Mouse (Mus musculus): ENCODE data around the gene Gm10277. TPM values are rescaled to one million over a fixed set of nuclear protein-coding genes. Genes with fewer than 3 reads are reported as not detected.

Gene Gm10277
- polyA plus RNA-seq, 1 experiment from 2014 or later = 0.89 TPM

GRCm38 (mm10) chr11:77806218-77806617 is 18.7 kb upstream of the Gm10277 start:
- no peaks in the 10 kb centered on the region for H3K36me3 ChIP-seq (ENCODE audit: control insufficient read depth, insufficient read depth, low read length)
- no peak for ATAC-seq
- no peaks in the 10 kb centered on the region for H3K9me3 ChIP-seq (ENCODE audit: control insufficient read depth, low read length)
- no peak overlapping the region for H3K27ac ChIP-seq (ENCODE audit: low read length)
- peaks cover 10% of the 10 kb centered on the region for H3K4me1 ChIP-seq (ENCODE audit: control insufficient read depth, insufficient read depth, low read length)
- 27% methylated on average over 2 of the region's 2 CpGs for WGBS
- H3K9ac ChIP-seq (ENCODE audit: low read depth, low read length) = no peak overlapping the region
- H3K4me3 ChIP-seq (ENCODE audit: low read length) = no peak overlapping the region
- no peak overlapping the region for H3K4me2 ChIP-seq (ENCODE audit: low read depth, low read length)
- no peaks in the 10 kb centered on the region for H3K27me3 ChIP-seq (replicated peaks; ENCODE audit: control insufficient read depth, insufficient read depth, low read length)

GRCm38 (mm10) chr11:77802341-77802865 is 14.9 kb upstream of the Gm10277 start:
- Histone ChIP-seq H3K27ac (ENCODE audit: low read length) (no peak overlapping the region), H3K4me1 (ENCODE audit: control insufficient read depth, insufficient read depth, low read length) (peaks cover 21% of the 10 kb centered on the region), H3K27me3 (replicated peaks; ENCODE audit: control insufficient read depth, insufficient read depth, low read length) (no peaks in the 10 kb centered on the region), H3K4me2 (ENCODE audit: low read depth, low read length) (no peak overlapping the region), H3K9me3 (ENCODE audit: control insufficient read depth, low read length) (no peaks in the 10 kb centered on the region), H3K36me3 (ENCODE audit: control insufficient read depth, insufficient read depth, low read length) (no peaks in the 10 kb centered on the region), H3K4me3 (ENCODE audit: low read length) (no peak overlapping the region), H3K9ac (ENCODE audit: low read depth, low read length) (no peak overlapping the region)
- no peak for ATAC-seq
- WGBS = 72% methylated on average over 9 of the region's 9 CpGs

GRCm38 (mm10) chr11:77800869-77801701 is 13.5 kb upstream of the Gm10277 start:
- H3K9me3 ChIP-seq (ENCODE audit: control insufficient read depth, low read length) = no peaks in the 10 kb centered on the region
- peak overlapping the region; percentile 39 for H3K4me2 ChIP-seq (ENCODE audit: low read depth, low read length)
- no peaks in the 10 kb centered on the region for H3K27me3 ChIP-seq (replicated peaks; ENCODE audit: control insufficient read depth, insufficient read depth, low read length)
- H3K4me3 ChIP-seq (ENCODE audit: low read length) = peak overlapping the region; percentile 9; the same call in 1 of the 2 replicates
- 18% methylated on average over 15 of the region's 15 CpGs for WGBS
- no peaks in the 10 kb centered on the region for H3K36me3 ChIP-seq (ENCODE audit: control insufficient read depth, insufficient read depth, low read length)
- peak; percentile 92 for ATAC-seq
- peak overlapping the region; percentile 59 for H3K27ac ChIP-seq (ENCODE audit: low read length)
- peaks cover 21% of the 10 kb centered on the region for H3K4me1 ChIP-seq (ENCODE audit: control insufficient read depth, insufficient read depth, low read length)
- H3K9ac ChIP-seq (ENCODE audit: low read depth, low read length) = peak overlapping the region; percentile 32; the same call in 1 of the 2 replicates

- Histone ChIP-seq H3K4me2 (ENCODE audit: low read depth, low read length) (peak overlapping the region; percentile 39), H3K9me3 (ENCODE audit: control insufficient read depth, low read length) (no peaks in the 10 kb centered on the region), H3K36me3 (ENCODE audit: control insufficient read depth, insufficient read depth, low read length) (no peaks in the 10 kb centered on the region), H3K4me3 (ENCODE audit: low read length) (no peak overlapping the region), H3K4me1 (ENCODE audit: control insufficient read depth, insufficient read depth, low read length) (peaks cover 21% of the 10 kb centered on the region), H3K9ac (ENCODE audit: low read depth, low read length) (peak overlapping the region; percentile 32; the same call in 1 of the 2 replicates), H3K27me3 (replicated peaks; ENCODE audit: control insufficient read depth, insufficient read depth, low read length) (no peaks in the 10 kb centered on the region), H3K27ac (ENCODE audit: low read length) (peak overlapping the region; percentile 59)
- ATAC-seq = no peak
- WGBS = 58% methylated on average over 9 of the region's 9 CpGs
Observed at GRCm38 (mm10) chr11:77800491-77800868, 12.9 kb upstream of the Gm10277 start.

GRCm38 (mm10) chr11:77795216-77795615 is 7.7 kb upstream of the Gm10277 start:
- no peak overlapping the region for H3K27ac ChIP-seq (ENCODE audit: low read length)
- H3K4me2 ChIP-seq (ENCODE audit: low read depth, low read length) = no peak overlapping the region
- peaks cover 28% of the 10 kb centered on the region for H3K4me1 ChIP-seq (ENCODE audit: control insufficient read depth, insufficient read depth, low read length)
- WGBS = 82% methylated on average over 5 of the region's 5 CpGs
- H3K36me3 ChIP-seq (ENCODE audit: control insufficient read depth, insufficient read depth, low read length) = no peaks in the 10 kb centered on the region
- H3K27me3 ChIP-seq (replicated peaks; ENCODE audit: control insufficient read depth, insufficient read depth, low read length) = no peaks in the 10 kb centered on the region
- ATAC-seq = no peak
- no peak overlapping the region for H3K4me3 ChIP-seq (ENCODE audit: low read length)
- no peak overlapping the region for H3K9ac ChIP-seq (ENCODE audit: low read depth, low read length)
- no peaks in the 10 kb centered on the region for H3K9me3 ChIP-seq (ENCODE audit: control insufficient read depth, low read length)

DNA sequence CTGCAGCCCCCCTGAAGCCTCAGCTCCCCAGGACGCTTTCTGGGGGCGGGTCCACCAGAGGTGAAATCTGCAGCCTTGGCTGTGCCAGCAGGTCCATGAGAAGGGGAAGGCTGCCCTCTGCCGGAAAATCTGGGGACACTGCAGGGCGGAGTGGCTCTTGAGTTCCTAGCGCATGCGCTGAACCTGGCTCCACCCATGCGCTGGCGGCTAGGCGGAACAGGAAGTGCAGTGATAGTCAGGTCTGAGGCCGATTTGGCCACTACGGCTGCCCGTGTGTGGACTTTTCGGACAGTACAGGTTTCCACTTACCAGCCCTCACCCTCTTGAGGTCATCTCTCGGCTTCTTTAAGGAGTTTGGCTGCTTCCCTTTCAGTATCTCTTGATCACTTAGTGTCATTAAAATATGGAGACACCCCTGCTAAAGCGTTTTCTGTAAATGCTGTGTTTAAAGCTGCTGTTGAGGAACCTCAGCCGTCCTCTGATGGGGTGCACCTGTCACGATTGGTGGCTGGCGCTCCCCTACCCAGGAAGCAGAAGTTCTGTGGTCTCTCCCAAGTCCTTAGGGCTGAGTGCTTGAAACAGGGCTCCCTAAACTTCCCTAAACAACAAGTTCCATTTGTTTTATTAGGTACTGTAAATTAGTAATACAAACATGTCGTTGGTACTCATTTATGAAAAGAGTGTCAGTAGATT is 5.8 kb upstream of the Gm10277 start:
- ATAC-seq = peak; percentile 85
- Histone ChIP-seq H3K4me1 (ENCODE audit: control insufficient read depth, insufficient read depth, low read length) (peaks cover 31% of the 10 kb centered on the region), H3K9ac (ENCODE audit: low read depth, low read length) (peak overlapping the region; percentile 68), H3K27ac (ENCODE audit: low read length) (peak overlapping the region; percentile 56), H3K36me3 (ENCODE audit: control insufficient read depth, insufficient read depth, low read length) (no peaks in the 10 kb centered on the region), H3K27me3 (replicated peaks; ENCODE audit: control insufficient read depth, insufficient read depth, low read length) (no peaks in the 10 kb centered on the region), H3K4me3 (ENCODE audit: low read length) (peak overlapping the region; percentile 48), H3K4me2 (ENCODE audit: low read depth, low read length) (peak overlapping the region; percentile 70), H3K9me3 (ENCODE audit: control insufficient read depth, low read length) (no peaks in the 10 kb centered on the region)
- 3% methylated on average over 19 of the region's 19 CpGs for WGBS

DNA sequence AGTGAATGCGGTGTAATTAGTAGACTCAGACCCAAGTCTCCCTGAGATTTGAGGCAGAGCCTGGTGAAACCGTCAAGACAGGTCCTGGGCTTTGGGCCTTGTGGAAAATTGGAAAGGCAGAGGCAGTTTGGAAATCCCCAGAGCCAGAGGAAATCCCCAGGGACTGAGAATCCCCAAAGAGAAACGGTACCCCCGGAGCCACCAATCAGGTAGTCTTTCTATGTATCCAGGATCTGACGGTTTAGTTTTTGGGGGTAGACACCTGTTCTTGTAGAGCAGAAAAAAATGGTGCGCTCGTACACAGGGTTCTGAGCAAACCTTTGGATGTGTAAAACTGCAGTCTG is 5.0 kb upstream of the Gm10277 start:
- no peak for ATAC-seq
- peak overlapping the region; percentile 13 for H3K27ac ChIP-seq (ENCODE audit: low read length)
- no peaks in the 10 kb centered on the region for H3K27me3 ChIP-seq (replicated peaks; ENCODE audit: control insufficient read depth, insufficient read depth, low read length)
- no peak overlapping the region for H3K9ac ChIP-seq (ENCODE audit: low read depth, low read length)
- no peak overlapping the region for H3K4me2 ChIP-seq (ENCODE audit: low read depth, low read length)
- H3K9me3 ChIP-seq (ENCODE audit: control insufficient read depth, low read length) = no peaks in the 10 kb centered on the region
- 75% methylated on average over 7 of the region's 7 CpGs for WGBS
- H3K4me1 ChIP-seq (ENCODE audit: control insufficient read depth, insufficient read depth, low read length) = peaks cover 31% of the 10 kb centered on the region
- no peak overlapping the region for H3K4me3 ChIP-seq (ENCODE audit: low read length)
- H3K36me3 ChIP-seq (ENCODE audit: control insufficient read depth, insufficient read depth, low read length) = no peaks in the 10 kb centered on the region

DNA sequence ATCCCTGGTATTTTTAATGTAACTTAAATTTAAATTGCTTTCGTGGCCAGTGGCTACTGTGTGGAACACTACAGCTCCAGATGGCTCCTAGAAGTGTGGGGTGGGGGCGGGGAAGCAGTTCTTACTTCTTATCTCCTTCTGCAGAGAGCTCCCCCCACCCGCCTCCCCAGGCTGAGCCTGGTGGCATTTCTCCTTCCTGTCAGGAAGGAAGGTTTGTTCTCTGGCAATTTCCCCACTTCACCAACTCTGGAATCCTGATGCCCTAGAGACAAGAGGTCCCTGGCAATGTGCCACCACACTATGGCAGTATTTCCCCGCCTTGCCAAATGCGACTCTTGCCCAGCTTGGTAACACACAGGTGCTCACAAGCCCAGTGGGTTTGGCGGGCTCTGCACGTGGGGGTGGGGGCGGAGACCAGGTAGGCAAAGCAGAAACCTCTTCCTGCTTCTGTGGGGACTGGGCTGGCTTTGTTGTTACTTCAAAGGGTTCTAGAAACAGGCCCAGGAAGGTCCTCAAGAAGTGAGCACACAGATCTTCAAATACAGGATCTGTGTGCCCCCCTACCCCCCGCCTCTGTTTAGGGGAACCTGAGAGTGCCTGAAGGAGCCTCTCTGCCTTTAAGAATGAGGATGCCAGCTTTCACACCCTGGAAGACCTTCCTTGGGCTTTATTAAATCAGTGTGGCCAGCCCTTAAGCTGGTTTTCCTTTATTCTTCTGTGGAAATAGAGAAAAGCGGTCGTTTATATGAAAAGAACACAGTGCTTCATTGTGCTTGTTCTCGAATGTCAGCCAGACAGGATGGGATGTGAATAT is 4.4 kb upstream of the Gm10277 start:
- 49% methylated on average over 12 of the region's 12 CpGs for WGBS
- Histone ChIP-seq H3K27me3 (replicated peaks; ENCODE audit: control insufficient read depth, insufficient read depth, low read length) (no peaks in the 10 kb centered on the region), H3K9me3 (ENCODE audit: control insufficient read depth, low read length) (no peaks in the 10 kb centered on the region), H3K4me2 (ENCODE audit: low read depth, low read length) (no peak overlapping the region), H3K27ac (ENCODE audit: low read length) (peak overlapping the region; percentile 62), H3K36me3 (ENCODE audit: control insufficient read depth, insufficient read depth, low read length) (no peaks in the 10 kb centered on the region), H3K4me3 (ENCODE audit: low read length) (no peak overlapping the region), H3K4me1 (ENCODE audit: control insufficient read depth, insufficient read depth, low read length) (peaks cover 31% of the 10 kb centered on the region), H3K9ac (ENCODE audit: low read depth, low read length) (peak overlapping the region; percentile 26; the same call in 1 of the 2 replicates)
- ATAC-seq = no peak

- Histone ChIP-seq H3K9me3 (ENCODE audit: control insufficient read depth, low read length) (no peaks in the 10 kb centered on the region), H3K4me2 (ENCODE audit: low read depth, low read length) (no peak overlapping the region), H3K27me3 (replicated peaks; ENCODE audit: control insufficient read depth, insufficient read depth, low read length) (no peaks in the 10 kb centered on the region), H3K4me3 (ENCODE audit: low read length) (no peak overlapping the region), H3K36me3 (ENCODE audit: control insufficient read depth, insufficient read depth, low read length) (no peaks in the 10 kb centered on the region), H3K27ac (ENCODE audit: low read length) (peak overlapping the region; percentile 62), H3K4me1 (ENCODE audit: control insufficient read depth, insufficient read depth, low read length) (peaks cover 35% of the 10 kb centered on the region), H3K9ac (ENCODE audit: low read depth, low read length) (peak overlapping the region; percentile 44)
- ATAC-seq = peak; percentile 7; the same call in 1 of the 2 replicates
- WGBS = 50% methylated on average over 8 of the region's 8 CpGs
Observed at GRCm38 (mm10) chr11:77791241-77791727, 3.7 kb upstream of the Gm10277 start.

All from intestine, embryonic 16.5 days (tissue).